Mouse (Mus musculus) hindbrain, embryonic 11.5 days (tissue): ENCODE results near the gene Fgfr2. TPM values are rescaled to one million over a fixed set of nuclear protein-coding genes. Genes with fewer than 3 reads are reported as not detected.

ENCODE experiments used
- ATAC-seq: fragments of 200-750 bp; cut with Nextera tagmentation; 2 replicates; pipeline ENCODE4 v1.8.0; 2017; ENCODE audit warnings: mild to moderate bottlenecking, moderate TSS enrichment, moderate library complexity; ENCODE audit not compliant: low FRiP score
- DNase-seq: peaks from one replicate; pipeline ENCODE4 v3.0.0-alpha.2; 2015; ENCODE audit warnings: low spot score
- H3K27ac ChIP-seq: fragments of 300-500 bp; sonication (generic); 2 replicates; pipeline ENCODE4 v1.5.1; 2014; ENCODE audit warnings: mild to moderate bottlenecking, low read depth, low read length
- H3K27me3 ChIP-seq: fragments of 300-500 bp; sonication (generic); 2 replicates; pipeline ENCODE4 v1.6.1; 2014; ENCODE audit warnings: mild to moderate bottlenecking, low read length, moderate library complexity, mixed read lengths; ENCODE audit not compliant: control insufficient read depth, insufficient read depth
- H3K36me3 ChIP-seq: fragments of 300-500 bp; sonication (generic); 2 replicates; pipeline ENCODE4 v1.6.1; 2014; ENCODE audit warnings: mild to moderate bottlenecking, low read length, moderate library complexity, mixed read lengths; ENCODE audit not compliant: control insufficient read depth, insufficient read depth
- H3K4me1 ChIP-seq: fragments of 300-500 bp; sonication (generic); replicated peaks from 2 replicates; pipeline ENCODE4 v1.6.1; 2014; ENCODE audit warnings: low read length, mixed read lengths; ENCODE audit not compliant: control insufficient read depth, insufficient read depth
- H3K4me2 ChIP-seq: fragments of 300-500 bp; sonication (generic); replicated peaks from 2 replicates; pipeline ENCODE4 v1.6.1; 2014; ENCODE audit warnings: mild to moderate bottlenecking, low read depth, low read length
- H3K4me3 ChIP-seq: fragments of 300-500 bp; sonication (generic); 2 replicates; pipeline ENCODE4 v1.5.1; 2014; ENCODE audit warnings: low read depth, low read length
- H3K9ac ChIP-seq: fragments of 300-500 bp; sonication (generic); 2 replicates; pipeline ENCODE4 v1.6.1; 2014; ENCODE audit warnings: low read depth, low read length
- H3K9me3 ChIP-seq: fragments of 300-500 bp; sonication (generic); 2 replicates; pipeline ENCODE4 v1.6.1; 2016; ENCODE audit warnings: low read length; ENCODE audit not compliant: control insufficient read depth
- WGBS: fragments of 180-500 bp; shearing (Covaris S2); extraction: QIAGEN DNeasy Blood & Tissue Kit; methylation state at CpG from one replicate; pipeline ENCODE4 v1.1.7; 2014; 5-methylcytosine and 5-hydroxymethylcytosine counted together
- polyA plus RNA-seq: library from polyadenylated mRNA; unstranded; fragments of >200 nt; fragmentation: Nextera tagmentation; extraction: Ambion mirVana; gene quantifications from 2 replicates; pipeline ENCODE4 v1.2.1, GENCODE M21; 2014

Gene Fgfr2
- polyA plus RNA-seq, 1 experiment from 2014 or later, result 71.3 TPM

DNA sequence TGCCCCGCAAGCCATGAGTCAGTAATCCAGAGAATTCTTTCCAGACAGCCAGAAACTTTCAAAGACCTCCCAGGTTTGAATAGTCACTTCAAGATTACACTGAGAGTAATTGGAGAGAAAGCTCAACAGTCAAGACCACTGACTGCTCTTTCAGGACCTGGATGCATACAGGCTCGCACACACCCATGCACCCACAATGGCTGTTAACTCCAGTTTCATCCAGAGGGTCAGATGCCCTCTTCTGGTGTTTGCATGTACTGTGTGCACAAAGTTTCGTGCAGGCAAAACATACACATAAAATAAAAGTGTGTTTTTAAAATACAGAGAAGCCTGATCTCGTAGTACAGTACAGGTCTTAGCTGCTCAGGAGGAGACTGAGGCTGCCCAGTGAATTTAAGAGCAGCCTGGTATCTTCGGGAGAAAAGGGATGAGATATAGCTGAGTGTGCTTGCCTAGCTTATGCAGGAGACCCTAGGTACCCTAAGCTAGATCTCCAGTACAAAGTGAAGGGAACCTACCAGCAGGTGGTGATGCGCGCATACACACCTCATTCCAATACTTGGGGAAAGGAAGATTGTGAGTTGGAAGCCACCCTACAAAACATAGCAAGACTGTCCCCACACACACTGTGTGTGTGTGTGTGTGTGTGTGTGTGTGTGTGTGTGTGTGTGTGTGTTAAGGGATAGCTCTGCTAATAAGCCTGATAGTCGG is 9.8 kb downstream of the Fgfr2 start:
- Histone ChIP-seq H3K9me3 (no peaks in the 10 kb centered on the region), H3K27ac (no peak overlapping the region), H3K27me3 (no peaks in the 10 kb centered on the region), H3K4me3 (no peak overlapping the region), H3K9ac (no peak overlapping the region), H3K4me2 (no peak overlapping the region), H3K36me3 (no peaks in the 10 kb centered on the region), H3K4me1 (peaks cover 29% of the 10 kb centered on the region)
- 77% methylated on average over 8 of the region's 8 CpGs for WGBS
- DNase-seq (no peak), ATAC-seq (no peak)

DNA sequence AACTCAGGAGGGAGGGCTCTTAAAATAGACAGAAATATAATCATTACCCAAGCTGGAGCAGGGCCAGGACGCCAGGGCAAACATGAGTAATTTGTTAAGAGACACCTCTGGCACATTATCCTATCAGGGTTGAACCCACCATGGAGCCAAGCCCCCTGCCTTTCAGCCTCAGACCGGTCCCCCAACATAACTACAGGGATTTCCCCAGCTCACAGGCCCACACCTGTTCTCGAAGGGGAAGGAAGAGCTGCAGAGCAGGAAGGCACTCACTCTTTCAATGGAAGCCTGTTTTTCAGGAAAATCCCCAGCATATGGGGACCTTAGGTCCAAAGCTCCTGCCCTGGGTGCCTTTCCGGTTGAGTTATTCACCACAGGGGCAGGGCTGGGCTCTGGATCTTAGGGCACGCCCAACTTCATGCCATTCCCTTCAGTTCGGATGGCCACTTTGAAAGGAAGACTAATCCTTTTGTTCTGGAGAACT is 10.8 kb downstream of the Fgfr2 start:
- DNase-seq (no peak), ATAC-seq (peak; percentile 36; the same call in 1 of the 2 replicates)
- Histone ChIP-seq H3K36me3 (no peaks in the 10 kb centered on the region), H3K9me3 (no peaks in the 10 kb centered on the region), H3K27me3 (no peaks in the 10 kb centered on the region), H3K4me1 (peaks cover 23% of the 10 kb centered on the region), H3K4me2 (no peak overlapping the region), H3K27ac (no peak overlapping the region), H3K9ac (no peak overlapping the region), H3K4me3 (no peak overlapping the region)
- WGBS, result 8% methylated on average over 6 of the region's 6 CpGs

DNA sequence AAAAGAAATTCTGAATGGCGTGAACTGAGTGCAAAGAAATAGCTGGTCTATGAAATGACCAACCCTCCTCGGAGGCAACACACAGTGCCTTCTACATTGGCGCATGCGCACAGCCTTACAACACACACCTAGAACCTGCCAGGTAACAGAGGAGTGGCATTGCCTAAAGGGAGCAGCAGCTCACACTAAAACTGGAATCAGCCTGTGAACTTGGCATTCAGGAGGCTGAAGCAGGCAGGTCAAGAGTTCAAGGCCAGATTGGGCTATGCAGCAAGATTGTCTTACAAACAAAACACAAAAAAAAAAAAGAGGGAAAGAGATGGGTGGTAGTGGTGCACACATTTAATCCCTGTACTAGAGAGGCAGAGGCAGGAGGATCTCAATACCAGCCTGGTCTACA is 13.7 kb downstream of the Fgfr2 start:
- WGBS, result 94% methylated on average over 4 of the region's 4 CpGs

GRCm38 (mm10) chr7:133108695-133109094 is 14.5 kb downstream of the Fgfr2 start:
- no peak overlapping the region for H3K9ac ChIP-seq
- ATAC-seq (no peak), DNase-seq (no peak)
- no peaks in the 10 kb centered on the region for H3K9me3 ChIP-seq
- no peak overlapping the region for H3K4me2 ChIP-seq
- 94% methylated on average over 2 of the region's 2 CpGs for WGBS
- peaks cover 7% of the 10 kb centered on the region; the same call in 1 of the 2 replicates for H3K4me1 ChIP-seq
- H3K4me3 ChIP-seq, result no peak overlapping the region
- no peaks in the 10 kb centered on the region for H3K27me3 ChIP-seq
- H3K36me3 ChIP-seq, result no peaks in the 10 kb centered on the region
- no peak overlapping the region for H3K27ac ChIP-seq

More for the DNA sequence above, 13.7 kb downstream of the Fgfr2 start:
- H3K27ac ChIP-seq, result no peak overlapping the region
- no peaks in the 10 kb centered on the region for H3K9me3 ChIP-seq
- H3K36me3 ChIP-seq, result no peaks in the 10 kb centered on the region
- no peak overlapping the region for H3K4me3 ChIP-seq
- no peak overlapping the region for H3K4me2 ChIP-seq
- no peak for DNase-seq
- no peak for ATAC-seq
- H3K27me3 ChIP-seq, result no peaks in the 10 kb centered on the region
- no peak overlapping the region for H3K9ac ChIP-seq
- H3K4me1 ChIP-seq, result peaks cover 7% of the 10 kb centered on the region; the same call in 1 of the 2 replicates

- no peak for ATAC-seq
- Histone ChIP-seq H3K9me3 (no peaks in the 10 kb centered on the region), H3K27ac (no peak overlapping the region), H3K36me3 (no peaks in the 10 kb centered on the region), H3K4me1 (no peaks in the 10 kb centered on the region; the same call in 1 of the 2 replicates), H3K4me3 (no peak overlapping the region), H3K9ac (no peak overlapping the region), H3K4me2 (no peak overlapping the region), H3K27me3 (no peaks in the 10 kb centered on the region)
- WGBS, result 48% methylated on average over 3 of the region's 3 CpGs
- DNase-seq, result no peak
Measured at GRCm38 (mm10) chr7:133102578-133102977, 20.6 kb downstream of the Fgfr2 start.

GRCm38 (mm10) chr7:133101070-133101469 is 22.1 kb downstream of the Fgfr2 start:
- Histone ChIP-seq H3K9me3 (no peaks in the 10 kb centered on the region), H3K9ac (no peak overlapping the region), H3K27ac (no peak overlapping the region), H3K4me2 (no peak overlapping the region), H3K36me3 (no peaks in the 10 kb centered on the region), H3K27me3 (no peaks in the 10 kb centered on the region), H3K4me1 (no peaks in the 10 kb centered on the region; the same call in 1 of the 2 replicates), H3K4me3 (no peak overlapping the region)
- WGBS, result 84% methylated on average over 6 of the region's 6 CpGs
- ATAC-seq, result no peak
- DNase-seq, result no peak

GRCm38 (mm10) chr7:133100178-133100577 is 23.0 kb downstream of the Fgfr2 start:
- no peaks in the 10 kb centered on the region; the same call in 1 of the 2 replicates for H3K4me1 ChIP-seq
- no peak overlapping the region for H3K4me2 ChIP-seq
- ATAC-seq, result no peak
- no peaks in the 10 kb centered on the region for H3K9me3 ChIP-seq
- no peak overlapping the region for H3K9ac ChIP-seq
- DNase-seq, result no peak
- H3K27ac ChIP-seq, result no peak overlapping the region
- H3K36me3 ChIP-seq, result no peaks in the 10 kb centered on the region
- H3K27me3 ChIP-seq, result no peaks in the 10 kb centered on the region
- H3K4me3 ChIP-seq, result no peak overlapping the region
- WGBS, result 69% methylated on average over 6 of the region's 6 CpGs

GRCm38 (mm10) chr7:133099266-133099665 is 23.9 kb downstream of the Fgfr2 start:
- DNase-seq, result no peak
- no peak for ATAC-seq
- Histone ChIP-seq H3K9ac (no peak overlapping the region), H3K36me3 (no peaks in the 10 kb centered on the region), H3K4me1 (no peaks in the 10 kb centered on the region; the same call in 1 of the 2 replicates), H3K9me3 (no peaks in the 10 kb centered on the region), H3K27me3 (no peaks in the 10 kb centered on the region), H3K4me2 (no peak overlapping the region), H3K4me3 (no peak overlapping the region), H3K27ac (no peak overlapping the region)
- WGBS, result 60% methylated on average over 4 of the region's 4 CpGs
